Mouse (Mus musculus) heart, adult 11 months (tissue): ENCODE data around the gene Lst1.
A peak's percentile ranks its signal among the peaks of the same experiment; 100 is the strongest.

Source experiments
- DNase-seq: peaks from one replicate; pipeline ENCODE4 v3.0.0; 2022

Lst1 gene

GRCm38 (mm10) chr17:35178528-35178927 is 9.7 kb downstream of the Lst1 start:
- DNase-seq, result peak; percentile 98

DNA sequence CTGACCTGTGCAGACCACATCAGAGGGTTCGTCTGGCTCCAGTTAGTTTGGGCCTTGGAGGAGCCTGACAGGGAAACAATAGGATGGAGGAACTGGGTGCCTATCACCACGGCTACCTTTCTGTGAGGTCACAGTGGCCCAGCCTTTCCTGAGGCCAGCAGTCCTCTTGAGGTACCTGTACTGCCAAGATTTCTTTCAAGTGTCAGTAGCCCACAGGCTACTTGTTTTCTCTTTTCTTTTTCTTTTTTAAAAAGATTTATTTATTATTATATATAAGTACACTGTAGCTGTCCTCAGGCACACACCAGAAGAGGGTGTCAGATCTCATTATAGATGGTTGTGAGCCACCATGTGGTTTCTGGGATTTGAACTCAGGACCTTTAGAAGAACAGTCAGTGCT is 12.3 kb downstream of the Lst1 start, which contains the start of gene Aif1:
Gene Aif1, minus strand, starts transcription at position 101 of the 400 bp plus-strand sequence.
- no peak for DNase-seq

DNA sequence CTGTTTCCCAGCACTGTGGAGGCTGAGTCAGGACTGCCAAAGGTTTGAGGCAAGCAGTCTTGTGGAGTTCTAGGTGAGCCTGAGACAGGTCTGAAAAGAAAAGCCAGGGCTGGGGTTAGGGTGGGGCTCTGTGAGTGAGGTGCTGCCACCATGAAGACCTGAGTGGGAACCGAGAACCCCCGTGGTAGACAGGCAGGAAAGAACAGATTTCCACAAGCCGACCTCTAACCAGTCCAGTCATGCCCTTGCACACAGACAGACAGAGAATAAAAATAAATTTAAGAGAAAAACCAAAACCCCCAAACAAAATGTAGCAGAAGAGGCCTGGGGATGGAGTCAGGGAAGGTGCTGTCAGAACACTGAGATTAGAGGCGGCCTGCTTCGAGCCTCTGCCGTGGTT is 12.9 kb downstream of the Lst1 start:
- DNase-seq, result no peak

DNA sequence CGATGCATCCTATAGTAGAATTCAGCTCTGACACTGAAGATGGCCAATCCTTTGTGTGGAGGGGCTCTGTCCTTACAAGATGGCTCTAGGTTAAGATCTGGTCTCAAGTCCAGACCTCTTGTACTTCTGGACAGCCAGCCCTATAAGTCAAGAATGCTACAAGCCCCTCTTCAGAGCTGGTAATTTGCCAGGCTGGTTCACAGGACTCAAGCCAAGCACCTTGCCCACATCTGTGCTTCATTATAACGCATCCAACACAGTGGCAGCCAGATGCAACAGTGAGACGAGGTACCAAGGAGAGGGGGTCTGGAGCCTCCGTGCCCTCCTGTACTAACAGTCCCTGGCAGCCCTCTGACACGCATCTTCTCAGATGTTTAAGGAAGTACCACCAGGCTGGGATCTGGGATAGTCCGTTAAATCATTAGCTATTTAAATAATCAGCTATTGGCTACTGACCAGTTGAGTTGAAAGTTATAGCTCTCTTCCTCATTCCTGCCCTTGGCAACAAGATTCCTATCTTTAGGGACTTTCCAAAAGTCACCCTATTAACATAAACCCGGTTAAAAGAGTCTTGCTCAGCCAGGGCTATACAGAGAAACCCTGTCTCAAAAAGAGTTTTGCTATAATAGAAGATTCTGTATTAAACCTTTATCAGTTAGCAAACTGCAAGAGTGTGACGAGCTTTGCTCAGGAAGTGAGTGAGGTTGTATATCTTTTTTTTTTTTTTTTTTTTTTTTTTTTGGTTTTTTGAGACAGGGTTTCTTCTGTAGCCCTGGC is 13.8 kb downstream of the Lst1 start:
- DNase-seq, result no peak

DNA sequence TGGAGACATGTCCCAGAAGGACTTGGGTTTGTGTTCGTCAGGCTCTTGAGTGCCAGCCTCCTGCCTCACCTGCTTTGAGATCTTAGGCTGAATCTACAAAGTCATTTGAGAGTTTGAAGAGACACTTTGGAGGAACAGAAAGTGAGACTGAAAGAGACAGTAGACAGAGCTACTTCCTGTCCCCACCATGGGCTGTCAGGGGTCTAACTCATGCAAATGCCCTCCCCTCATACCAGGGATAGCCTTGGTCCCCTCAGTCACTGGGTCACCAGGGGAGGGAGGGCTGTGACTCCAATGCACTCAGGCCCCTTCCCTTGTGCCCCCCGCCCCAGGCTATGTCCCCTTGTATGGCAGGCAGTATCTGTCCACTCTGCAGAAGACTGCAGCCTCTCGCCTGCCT is 14.9 kb downstream of the Lst1 start:
- DNase-seq, result peak; percentile 93

DNA sequence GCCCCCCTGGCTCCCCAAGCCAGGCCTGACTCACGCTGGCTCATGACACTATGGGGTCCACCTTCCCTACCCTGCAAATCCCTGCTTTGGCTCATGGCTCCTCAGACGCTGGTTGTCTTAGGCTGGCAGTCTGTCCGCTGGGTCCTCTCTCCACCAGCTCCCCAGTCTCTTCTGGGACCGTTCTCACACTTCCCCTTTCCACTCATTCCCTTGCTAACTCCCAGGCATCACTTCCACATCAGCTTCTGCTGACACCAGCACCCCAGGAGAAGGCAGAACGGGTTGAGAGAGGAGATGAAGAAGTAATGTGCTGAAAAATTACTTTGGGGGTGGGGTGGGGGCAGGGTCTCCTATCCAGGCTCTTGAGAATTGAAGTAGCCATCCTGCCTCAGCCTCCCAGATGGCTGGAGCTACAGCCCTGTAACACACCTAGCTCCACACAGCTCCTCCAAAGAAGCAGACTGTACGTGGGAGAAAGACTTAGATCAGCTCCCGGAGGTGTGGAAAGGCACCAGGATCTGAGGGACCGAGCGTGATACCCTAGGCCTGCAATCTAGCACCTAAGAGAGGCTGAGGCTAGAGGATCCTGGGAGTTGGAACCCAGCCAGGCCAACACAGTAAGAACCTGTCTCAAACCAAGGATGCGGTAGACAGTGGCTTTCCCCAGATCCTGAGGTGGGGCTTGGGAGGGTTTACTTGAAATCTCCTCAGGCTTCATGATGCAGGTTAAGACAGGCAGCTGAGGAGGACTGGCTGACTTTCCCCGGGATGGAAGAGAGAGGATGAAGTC is 15.6 kb downstream of the Lst1 start:
- peak; percentile 96 for DNase-seq

- peak; percentile 92 for DNase-seq
Observed at GRCm38 (mm10) chr17:35168541-35169207, 19.6 kb downstream of the Lst1 start.

GRCm38 (mm10) chr17:35167794-35168193 is 20.4 kb downstream of the Lst1 start:
- DNase-seq, result peak; percentile 89

GRCm38 (mm10) chr17:35166352-35167035 is 21.7 kb downstream of the Lst1 start:
- peak; percentile 96 for DNase-seq

DNA sequence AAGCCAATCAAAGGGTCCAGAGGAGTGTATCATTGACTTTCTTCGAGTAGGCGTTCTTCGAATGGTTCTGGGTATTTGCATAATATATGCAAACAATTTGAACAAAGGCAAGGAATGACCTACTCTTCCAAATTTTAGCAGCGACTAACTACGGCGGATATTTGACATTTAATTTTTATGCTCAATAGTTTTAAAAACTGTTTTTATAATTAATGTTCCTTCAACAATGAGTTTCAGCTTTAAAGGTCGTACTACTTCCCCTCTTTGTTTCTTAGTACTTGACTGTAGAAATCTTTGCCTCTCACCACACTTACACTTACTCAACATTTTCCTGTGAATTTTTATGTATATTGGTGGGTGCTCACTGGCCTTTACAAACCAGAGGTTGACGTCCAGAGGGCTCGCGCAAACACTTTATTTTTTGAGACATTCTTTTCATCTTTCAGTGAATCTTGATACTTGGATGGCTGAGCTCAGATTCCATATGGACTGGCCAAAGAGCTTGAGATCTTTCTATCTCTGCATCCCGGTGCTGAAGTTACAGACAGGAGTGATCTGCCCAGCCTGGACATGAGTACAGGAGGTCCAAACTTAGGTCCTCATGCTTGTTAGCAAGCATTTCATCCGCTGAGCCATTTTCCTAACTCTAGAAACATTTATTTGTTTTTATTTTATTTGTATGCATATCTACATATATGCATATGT is 22.6 kb downstream of the Lst1 start:
- no peak for DNase-seq

GRCm38 (mm10) chr17:35164568-35165450 is 23.4 kb downstream of the Lst1 start, which contains the start of gene Prrc2a:
Gene Prrc2a (minus strand): TSS chr17:35164897.
- peak; percentile 100 for DNase-seq

GRCm38 (mm10) chr17:35164218-35164567 is 24.0 kb downstream of the Lst1 start:
- DNase-seq, result no peak

DNA sequence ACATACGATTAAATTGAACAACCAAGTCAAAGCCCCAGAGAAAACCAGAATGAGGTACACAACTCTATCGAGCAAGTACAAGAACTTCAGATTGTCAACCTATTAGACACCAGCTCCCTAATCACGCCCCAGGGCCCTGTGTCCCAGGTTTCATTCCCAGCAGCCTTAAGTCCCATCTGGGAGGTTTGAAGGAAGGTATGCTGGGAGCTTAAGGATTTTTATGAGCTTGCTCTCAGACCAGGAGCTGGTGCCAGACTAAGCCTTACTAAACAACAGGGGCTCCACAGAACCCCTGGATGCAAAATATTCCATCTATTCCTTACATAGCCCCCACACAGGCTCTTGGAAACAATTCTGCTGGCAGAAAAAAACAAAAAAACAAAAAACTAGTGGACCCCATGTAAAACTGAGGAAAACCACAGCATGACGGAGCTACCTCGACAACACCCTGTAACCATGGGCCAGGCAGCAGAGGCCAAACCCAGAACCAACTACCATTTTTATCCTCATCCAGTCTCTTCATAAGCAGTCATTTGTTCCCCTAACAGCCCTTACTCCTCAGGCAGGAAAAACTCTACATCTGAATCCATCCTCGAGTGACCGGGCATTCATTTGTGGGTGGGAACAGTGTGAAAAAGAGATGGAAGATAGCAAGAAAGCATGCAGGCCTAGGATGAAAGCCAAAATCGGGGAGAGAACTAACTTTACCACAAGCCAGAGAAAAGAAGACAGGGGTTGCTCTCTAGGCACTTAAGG is 24.7 kb downstream of the Lst1 start:
- peak; percentile 94 for DNase-seq

DNA sequence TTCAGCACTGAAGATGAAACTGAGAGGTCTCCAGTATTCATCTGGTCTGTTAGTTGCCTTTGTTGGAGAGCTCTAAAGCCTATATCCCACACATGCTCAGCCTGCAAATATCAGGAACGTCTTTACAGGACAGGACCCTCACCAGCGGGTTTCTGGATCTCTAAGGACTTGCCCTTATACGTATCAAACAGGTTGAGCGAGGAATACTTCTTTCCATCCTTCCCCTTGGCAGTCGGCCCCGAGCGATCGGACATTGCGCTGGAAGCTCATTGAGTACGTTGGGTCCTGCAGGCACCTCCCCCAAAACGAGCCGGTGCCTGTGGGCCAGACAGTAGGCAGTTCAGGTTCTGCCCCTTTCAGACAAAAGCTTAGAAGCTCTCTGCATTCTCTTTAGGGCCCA is 25.5 kb downstream of the Lst1 start:
- peak; percentile 95 for DNase-seq

DNA sequence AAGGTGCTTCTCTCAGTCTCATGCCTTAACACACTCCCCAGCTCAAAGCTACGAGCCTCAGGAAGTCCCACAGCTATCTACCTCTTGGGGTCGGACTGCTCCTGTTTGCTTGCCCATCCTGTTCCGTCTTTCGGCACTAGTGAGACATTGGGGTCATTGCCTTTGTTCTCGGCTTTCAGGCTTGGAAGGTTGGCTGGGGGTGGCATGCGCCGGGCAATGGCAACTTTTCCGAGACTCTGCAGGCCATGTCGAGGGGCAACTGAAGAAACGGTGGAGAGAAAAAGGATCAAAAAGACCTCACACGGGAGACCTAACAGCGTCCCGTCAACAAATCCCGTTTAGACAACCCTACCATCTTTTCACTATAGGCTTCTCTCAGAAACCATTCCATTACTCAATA is 26.1 kb downstream of the Lst1 start:
- DNase-seq, result peak; percentile 90

GRCm38 (mm10) chr17:35161421-35161820 is 26.8 kb downstream of the Lst1 start:
- DNase-seq, result peak; percentile 92

DNA sequence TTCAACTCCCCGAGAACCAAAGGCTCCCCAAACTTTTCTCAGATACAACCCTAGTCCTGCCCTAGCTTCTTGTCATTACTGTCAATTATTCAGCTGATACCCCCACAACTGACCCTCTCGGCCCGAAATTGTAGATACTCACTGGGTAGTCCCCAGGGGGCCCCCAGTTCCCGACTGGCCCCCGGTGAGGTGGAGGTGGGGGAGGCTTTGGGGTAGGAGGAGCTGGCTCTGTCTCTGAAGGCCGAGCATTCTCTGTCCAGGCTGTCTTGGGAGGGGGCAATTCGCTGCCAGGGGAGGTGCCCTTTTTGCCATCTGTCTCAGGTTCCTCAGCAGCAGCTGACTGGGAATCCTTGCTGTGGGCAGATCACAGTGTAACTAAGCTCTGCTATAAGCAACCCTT is 28.6 kb downstream of the Lst1 start:
- peak; percentile 91 for DNase-seq

DNA sequence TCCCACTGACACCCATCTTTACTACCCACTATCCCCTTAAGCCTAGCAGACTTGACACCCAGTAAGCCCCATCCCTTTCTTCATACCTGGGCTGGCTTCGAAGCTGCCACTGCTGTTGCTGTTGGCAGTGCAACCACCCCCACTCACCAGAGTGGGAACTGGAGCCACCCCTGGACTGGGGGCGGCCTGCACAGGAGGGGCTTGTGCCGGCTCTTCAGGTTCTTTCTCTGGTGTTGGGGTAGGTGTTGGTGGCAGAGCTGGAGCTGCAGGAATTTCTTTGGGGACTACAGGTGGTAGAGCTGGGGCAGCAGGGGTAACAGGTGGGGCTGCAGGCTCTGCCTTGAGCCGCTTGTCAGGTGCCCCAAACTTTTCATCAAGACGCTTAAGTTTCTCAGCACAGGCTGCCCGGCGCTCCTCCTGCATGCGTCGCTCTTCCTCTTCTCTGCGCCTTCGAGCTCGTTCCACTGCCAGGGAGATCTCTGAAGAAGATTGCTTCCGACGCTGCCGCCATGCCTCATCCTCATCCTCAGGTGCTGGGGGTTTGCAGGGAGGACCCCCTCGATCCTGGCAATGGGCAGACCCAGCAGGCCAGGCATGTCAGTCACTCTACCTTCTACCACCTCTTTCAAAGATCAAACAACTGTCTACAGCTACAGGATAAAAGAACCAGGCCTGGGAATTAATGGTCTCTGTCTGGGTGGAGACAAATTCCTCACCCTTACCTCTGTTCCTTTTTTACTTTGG is 29.2 kb downstream of the Lst1 start:
- peak; percentile 90 for DNase-seq

- peak; percentile 93 for DNase-seq
Observed at GRCm38 (mm10) chr17:35157661-35158175, 30.5 kb downstream of the Lst1 start.
